In genomic region chr1:93210213-93210641, GRCm38 (mm10) we compare ENCODE assay signal across 9 mouse cellular contexts. TPM values are rescaled to one million over a fixed set of nuclear protein-coding genes. Genes with fewer than 3 reads are reported as not detected.
A peak's percentile ranks its signal among the peaks of the same experiment; 100 is the strongest.
DNase-seq lines count a peak whose midpoint lies in the region; ATAC-seq and TF ChIP-seq lines count a peak whose summit lies in the region.
"Had no signal": no experiment of that assay in that cellular context is flagged by ENCODE, and none has a peak within 500 bp of the region (broad histone marks: within the 10 kb centered on the region; RNA-seq: fewer than 3 reads in every experiment).

No protein-coding gene starts in this region.

- H3K4me1 ChIP-seq in spleen, adult 2 months (ENCODE audit: control insufficient read depth, insufficient read depth, insufficient read length): no peaks in the 10 kb centered on the region
- peaks cover 28% of the 10 kb centered on the region for H3K4me1 ChIP-seq in forebrain, embryonic 13.5 days
- H3K4me1 ChIP-seq in liver, embryonic 13.5 days (replicated peaks): 0 out of 2 replicates have a peak, but pooled peaks cover 4% of the 10 kb centered on the region
- H3K4me1 ChIP-seq: liver, embryonic 15.5 days had no signal

- H3K27me3 ChIP-seq in spleen, adult 2 months (ENCODE audit: control insufficient read depth, insufficient read depth, low read length): no peaks in the 10 kb centered on the region
- H3K27me3 ChIP-seq in forebrain, embryonic 13.5 days: no peaks in the 10 kb centered on the region
- no peaks in the 10 kb centered on the region for H3K27me3 ChIP-seq in liver, embryonic 13.5 days
- H3K27me3 ChIP-seq: liver, embryonic 15.5 days had no signal

- no peaks in the 10 kb centered on the region for H3K9me3 ChIP-seq in forebrain, embryonic 13.5 days (replicated peaks)
- H3K9me3 ChIP-seq in liver, embryonic 13.5 days (replicated peaks): no peaks in the 10 kb centered on the region
- H3K9me3 ChIP-seq: liver, embryonic 15.5 days had no signal

- H3K36me3 ChIP-seq in spleen, adult 2 months (ENCODE audit: control insufficient read depth, insufficient read depth, low read length): no peaks in the 10 kb centered on the region
- H3K36me3 ChIP-seq in forebrain, embryonic 13.5 days (ENCODE audit: poor library complexity, severe bottlenecking): no peaks in the 10 kb centered on the region
- H3K36me3 ChIP-seq in liver, embryonic 13.5 days: no peaks in the 10 kb centered on the region
- H3K36me3 ChIP-seq: liver, embryonic 15.5 days had no signal

- no peak overlapping the region for H3K4me3 ChIP-seq in spleen, adult 2 months (ENCODE audit: extremely low read depth, insufficient read depth, insufficient read length)
- H3K4me3 ChIP-seq in forebrain, embryonic 13.5 days: no peak overlapping the region
- H3K4me3 ChIP-seq in liver, embryonic 13.5 days (replicated peaks): no peak overlapping the region
- H3K4me3 ChIP-seq: liver, embryonic 15.5 days had no signal

- no peak for TF ChIP-seq CTCF in spleen, adult 2 months (IDR thresholded peaks at IDR 0.05; ENCODE audit: extremely low read depth, insufficient read depth, insufficient read length, insufficient replicate concordance)

- H3K9ac ChIP-seq in forebrain, embryonic 13.5 days: no peak overlapping the region
- no peak overlapping the region for H3K9ac ChIP-seq in liver, embryonic 13.5 days
- H3K9ac ChIP-seq: liver, embryonic 15.5 days had no signal

- no peak overlapping the region for H3K4me2 ChIP-seq in forebrain, embryonic 13.5 days
- H3K4me2 ChIP-seq in liver, embryonic 13.5 days: no peak overlapping the region
- H3K4me2 ChIP-seq: liver, embryonic 15.5 days had no signal

- TF ChIP-seq POLR2A in spleen, adult 2 months (IDR thresholded peaks at IDR 0.05; ENCODE audit: low read depth, low read length): no peak

- peak overlapping the region; percentile 5; the same call in 1 of the 2 replicates for H3K27ac ChIP-seq in spleen, adult 2 months (ENCODE audit: insufficient read depth, low read length)
- H3K27ac ChIP-seq in forebrain, embryonic 13.5 days: peak overlapping the region; percentile 25; the same call in 1 of the 2 replicates
- 0 out of 2 replicates have a peak overlapping the region, but pooled peaks have one; percentile 2 for H3K27ac ChIP-seq in liver, embryonic 13.5 days
- H3K27ac ChIP-seq: liver, embryonic 15.5 days had no signal

- DNase-seq in spleen, adult 2 months (ENCODE audit: low read depth in 1 of 2, low spot score in 2 of 2): no peak
- DNase-seq in spleen, adult 12 weeks (ENCODE audit: low spot score): no peak
- DNase-seq in heart, postnatal 10 days: peak; percentile 83 to 87
- DNase-seq in kidney, postnatal 14 days: peak; percentile 80
- DNase-seq in liver, embryonic 13.5 days: no peak
- peak; percentile 95 for DNase-seq in retina, postnatal 1 day
- DNase-seq in thymus, postnatal 0 days (ENCODE audit: low spot score): no peak

- WGBS in spleen, adult 2 months: 12% methylated on average over 9 of the region's 9 CpGs
- WGBS in forebrain, embryonic 13.5 days: 39% methylated on average over 9 of the region's 9 CpGs
- 54% methylated on average over 9 of the region's 9 CpGs for whole genome bisulfite sequencing in liver, embryonic 13.5 days (ENCODE audit: insufficient replicate concordance)

- peak; percentile 83 for ATAC-seq in forebrain, embryonic 13.5 days
- ATAC-seq in liver, embryonic 13.5 days (ENCODE audit: low read depth): 0 out of 2 replicates have a peak, but pooled peaks have one; percentile 26

- intact Hi-C loops in heart, postnatal 10 days (cut with DNase I): loop anchor here (2.0 kb wide), 1 partner anchor 31 kb away; no protein-coding TSS in a partner anchor

RNA-seq across cellular contexts. Expression of gene Sned1, which starts 25.4 kb away (rescaled TPM):
- polyA plus RNA-seq in spleen, adult 2 months (2012; rRNA removed): 12.5 and 12.8 TPM in 2 replicates
- polyA plus RNA-seq in forebrain, embryonic 13.5 days (2015; fragmentation: Nextera tagmentation; extraction: Ambion mirVana): 2.1 and 2.2 TPM in 2 replicates
- 10 to 100 TPM; 11.4 to 17.6 TPM for total RNA-seq in heart, postnatal 10 days (2021)
- 0.25 and 0.29 TPM in 2 replicates for polyA plus RNA-seq in liver, embryonic 13.5 days (2015; fragmentation: Nextera tagmentation; extraction: Ambion mirVana)
- polyA plus RNA-seq in thymus, postnatal 0 days (2015; fragmentation: Nextera tagmentation; extraction: Ambion mirVana): 0.57 and 0.78 TPM in 2 replicates

RNA-seq across cellular contexts. Expression of gene Crocc2, which starts 41.7 kb away (rescaled TPM):
- polyA plus RNA-seq in spleen, adult 2 months (2012; rRNA removed): 0.08 and 0.16 TPM in 2 replicates
- 0.10 and 0.20 TPM in 2 replicates for polyA plus RNA-seq in forebrain, embryonic 13.5 days (2015; fragmentation: Nextera tagmentation; extraction: Ambion mirVana)
- total RNA-seq in heart, postnatal 10 days (2021): under 1 TPM; 0.19 to 0.37 TPM
- not detected in 2 replicates for polyA plus RNA-seq in liver, embryonic 13.5 days (2015; fragmentation: Nextera tagmentation; extraction: Ambion mirVana)
- 0.08 and 0.10 TPM in 2 replicates for polyA plus RNA-seq in thymus, postnatal 0 days (2015; fragmentation: Nextera tagmentation; extraction: Ambion mirVana)
- polyA plus RNA-seq: liver, embryonic 15.5 days had no signal

RNA-seq across cellular contexts. Expression of gene 2310007B03Rik, which starts 49.5 kb away (rescaled TPM):
- not detected in 2 replicates for polyA plus RNA-seq in spleen, adult 2 months (2012; rRNA removed)
- 0.08 and 0.16 TPM in 2 replicates for polyA plus RNA-seq in forebrain, embryonic 13.5 days (2015; fragmentation: Nextera tagmentation; extraction: Ambion mirVana)
- total RNA-seq in heart, postnatal 10 days (2021): not detected
- 0.09 and 0.10 TPM in 2 replicates for polyA plus RNA-seq in liver, embryonic 13.5 days (2015; fragmentation: Nextera tagmentation; extraction: Ambion mirVana)
- 0.50 and 0.74 TPM in 2 replicates for polyA plus RNA-seq in thymus, postnatal 0 days (2015; fragmentation: Nextera tagmentation; extraction: Ambion mirVana)

Comparison
In these comparisons a context has a peak if more than half of its experiments do, and no peak if none do; other contexts are left out.
1. DNase-seq: peak in heart, postnatal 10 days (2 of 2), kidney, postnatal 14 days (single experiment) and retina, postnatal 1 day (single experiment); none in spleen, adult 2 months (0 of 2), spleen, adult 12 weeks (single experiment), liver, embryonic 13.5 days (single experiment) and thymus, postnatal 0 days (single experiment).
2. Peak in every context shown above with its lines, with median percentiles within 50 percentile points of each other: H3K27ac ChIP-seq.